Mouse (Mus musculus) spleen, postnatal 0 days (tissue): Measurements from ENCODE around the gene Josd2. TPM values are rescaled to one million over a fixed set of nuclear protein-coding genes. Genes with fewer than 3 reads are reported as not detected.

Source experiments
- polyA plus RNA-seq: library from polyadenylated mRNA; unstranded; fragments of >200 nt; fragmentation: Nextera tagmentation; extraction: Ambion mirVana; gene quantifications from 2 replicates; pipeline ENCODE4 v1.2.1, GENCODE M21; 2015

The Josd2 gene
- 113 and 125 TPM in 2 replicates for polyA plus RNA-seq

GRCm38 (mm10) chr7:44467811-44468411 is at the start of gene Josd2:
Gene Josd2 (plus strand): TSS chr7:44467980.

GRCm38 (mm10) chr7:44428968-44429521 is 38.7 kb upstream of the Josd2 start, which contains the start of gene Lrrc4b:
Gene Lrrc4b (plus strand): TSS chr7:44429018.

GRCm38 (mm10) chr7:44465111-44465510 is 2.7 kb upstream of the Josd2 start, which contains the start of gene Aspdh:
Gene Aspdh (plus strand): TSS chr7:44465391.

DNA sequence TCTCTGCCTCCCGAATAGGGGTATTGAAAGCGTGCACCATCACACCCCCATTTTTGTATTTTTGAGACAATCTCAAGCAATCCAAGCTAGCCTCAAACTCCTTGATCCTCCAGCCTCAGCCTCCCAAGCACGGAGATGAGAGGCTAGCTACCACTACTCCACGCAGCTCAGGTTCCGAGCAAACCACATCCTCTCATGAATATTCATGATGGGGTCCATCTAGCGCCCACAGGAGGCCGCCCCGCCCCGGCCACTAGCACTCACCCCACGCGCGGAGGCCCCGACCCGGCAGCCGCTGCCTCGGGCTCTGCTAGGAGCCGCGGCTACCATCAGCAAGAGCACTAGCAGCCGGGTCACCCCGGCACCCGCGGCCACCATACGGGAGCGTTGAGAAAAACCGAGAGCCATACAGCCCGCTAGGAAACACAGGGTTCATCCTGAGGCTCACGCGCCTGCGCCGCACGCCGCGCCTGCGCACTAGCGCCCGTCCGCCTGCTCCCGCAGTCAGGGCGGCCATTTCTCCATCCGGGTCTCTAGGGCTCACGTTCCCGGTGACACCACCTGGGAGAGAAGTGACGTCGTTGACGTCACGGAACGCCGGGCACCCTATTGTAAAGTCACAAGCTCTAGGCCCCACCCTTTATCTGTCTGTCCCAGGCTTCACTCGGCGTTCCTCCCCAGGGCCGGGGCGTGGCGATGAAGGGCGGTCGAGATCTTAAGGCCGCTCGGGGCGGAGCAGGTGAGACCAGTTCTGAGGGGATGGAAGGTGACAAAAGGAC is 28.4 kb downstream of the Josd2 start, which contains the start of the genes Emc10 and Fam71e1:
Emc10 (minus strand) TSS at position 538 of the 779 bp plus-strand sequence.
Fam71e1 (plus strand) TSS at position 590 of the 779 bp plus-strand sequence.

Other genes with a start within 250 kb of the Josd2 start
- gene Klk1, start 242.6 kb upstream of the Josd2 start, polyA plus RNA-seq: 3.1 and 6.4 TPM in 2 replicates
- gene Gm36864, start 231.8 kb upstream of the Josd2 start, polyA plus RNA-seq: not detected in 2 replicates
- 0.97 and 1.3 TPM in 2 replicates for gene 1700028J19Rik, start 221.3 kb upstream of the Josd2 start, polyA plus RNA-seq
- gene 2410002F23Rik, start 221.3 kb upstream of the Josd2 start, polyA plus RNA-seq: 47.8 and 54.6 TPM in 2 replicates
- gene Acp4, start 210.6 kb upstream of the Josd2 start, polyA plus RNA-seq: not detected in 2 replicates
- gene Gm15517, start 206.5 kb upstream of the Josd2 start, polyA plus RNA-seq: not detected in 2 replicates
- 2.0 and 3.4 TPM in 2 replicates for gene Clec11a, start 161.1 kb upstream of the Josd2 start, polyA plus RNA-seq
- 0.16 and 0.18 TPM in 2 replicates for gene Shank1, start 157.7 kb upstream of the Josd2 start, polyA plus RNA-seq
- 0.12 and 0.17 TPM in 2 replicates for gene Syt3, start 83.9 kb upstream of the Josd2 start, polyA plus RNA-seq
- 0.18 and 0.63 TPM in 2 replicates for gene 1700008O03Rik, start 82.2 kb upstream of the Josd2 start, polyA plus RNA-seq
- gene Lrrc4b, start 39.0 kb upstream of the Josd2 start, polyA plus RNA-seq: 0.06 and 0.17 TPM in 2 replicates
- not detected in 2 replicates for gene Aspdh, start 2.6 kb upstream of the Josd2 start, polyA plus RNA-seq
- 49.2 and 53.7 TPM in 2 replicates for gene Emc10, start 28.5 kb downstream of the Josd2 start, polyA plus RNA-seq
- gene Fam71e1, start 28.6 kb downstream of the Josd2 start, polyA plus RNA-seq: 4.0 and 5.3 TPM in 2 replicates
- 0.23 and 0.52 TPM in 2 replicates for gene Mybpc2, start 56.7 kb downstream of the Josd2 start, polyA plus RNA-seq
- gene Spib, start 64.1 kb downstream of the Josd2 start, polyA plus RNA-seq: 7.5 and 13.2 TPM in 2 replicates
- 64.6 and 69.1 TPM in 2 replicates for gene Pold1, start 80.9 kb downstream of the Josd2 start, polyA plus RNA-seq
- gene Nr1h2, start 86.0 kb downstream of the Josd2 start, polyA plus RNA-seq: 49.4 and 52.7 TPM in 2 replicates
- 28.7 and 38.9 TPM in 2 replicates for gene Napsa, start 104.4 kb downstream of the Josd2 start, polyA plus RNA-seq
- 0.05 and 0.07 TPM in 2 replicates for gene Kcnc3, start 122.7 kb downstream of the Josd2 start, polyA plus RNA-seq
- gene Myh14, start 202.9 kb downstream of the Josd2 start, polyA plus RNA-seq: not detected in 2 replicates
- not detected in 2 replicates for gene Izumo2, start 240.8 kb downstream of the Josd2 start, polyA plus RNA-seq